In genomic region chr9:72191091-72191490, GRCm38 (mm10) we compare ENCODE assay signal across 22 mouse cellular contexts.
"Had no signal": no experiment of that assay in that cellular context is flagged by ENCODE, and none has a peak within 500 bp of the region (broad histone marks: within the 10 kb centered on the region; RNA-seq: fewer than 3 reads in every experiment).

No protein-coding gene starts in this region.

- H3K27me3 ChIP-seq: heart, embryonic 12.5 days; hindbrain, embryonic 13.5 days; hindbrain, embryonic 15.5 days; kidney, embryonic 15.5 days; limb, embryonic 13.5 days; limb, embryonic 15.5 days; liver, embryonic 12.5 days had no signal

- H3K9ac ChIP-seq: heart, embryonic 12.5 days; hindbrain, embryonic 13.5 days; hindbrain, embryonic 15.5 days; kidney, embryonic 15.5 days; limb, embryonic 13.5 days; limb, embryonic 15.5 days; liver, embryonic 12.5 days; liver, embryonic 14.5 days had no signal

- H3K27ac ChIP-seq: hindbrain, embryonic 13.5 days; hindbrain, embryonic 15.5 days; hindbrain, postnatal 0 days; kidney, embryonic 15.5 days; kidney, postnatal 0 days; limb, embryonic 13.5 days; limb, embryonic 15.5 days; liver, embryonic 12.5 days; liver, embryonic 14.5 days had no signal

- H3K9me3 ChIP-seq: hindbrain, embryonic 13.5 days; hindbrain, embryonic 15.5 days; kidney, embryonic 15.5 days; limb, embryonic 13.5 days; limb, embryonic 15.5 days; liver, embryonic 12.5 days had no signal

- H3K4me3 ChIP-seq: heart, embryonic 12.5 days; hindbrain, embryonic 13.5 days; hindbrain, embryonic 15.5 days; kidney, embryonic 15.5 days; limb, embryonic 13.5 days; limb, embryonic 15.5 days; liver, embryonic 12.5 days had no signal

- H3K4me1 ChIP-seq: heart, embryonic 12.5 days; kidney, embryonic 15.5 days; limb, embryonic 13.5 days; liver, embryonic 12.5 days had no signal

- DNase-seq: gastrocnemius, postnatal 14 days; gastrocnemius, postnatal 36 days; heart, postnatal 14 days; heart, postnatal 36 days; kidney, adult 11 months; kidney, adult 2 months; kidney, adult 9 months; kidney, postnatal 14 days; kidney, postnatal 36 days; layer of hippocampus, adult 9-11 months; layer of hippocampus, postnatal 36 days; left cerebral cortex, postnatal 4 days had no signal

- H3K36me3 ChIP-seq: heart, embryonic 12.5 days; hindbrain, embryonic 13.5 days; hindbrain, embryonic 15.5 days; kidney, embryonic 15.5 days; limb, embryonic 13.5 days; limb, embryonic 15.5 days; liver, embryonic 12.5 days had no signal
